Comparison of ENCODE assay signal across 28 mouse cellular contexts in the genomic region with DNA sequence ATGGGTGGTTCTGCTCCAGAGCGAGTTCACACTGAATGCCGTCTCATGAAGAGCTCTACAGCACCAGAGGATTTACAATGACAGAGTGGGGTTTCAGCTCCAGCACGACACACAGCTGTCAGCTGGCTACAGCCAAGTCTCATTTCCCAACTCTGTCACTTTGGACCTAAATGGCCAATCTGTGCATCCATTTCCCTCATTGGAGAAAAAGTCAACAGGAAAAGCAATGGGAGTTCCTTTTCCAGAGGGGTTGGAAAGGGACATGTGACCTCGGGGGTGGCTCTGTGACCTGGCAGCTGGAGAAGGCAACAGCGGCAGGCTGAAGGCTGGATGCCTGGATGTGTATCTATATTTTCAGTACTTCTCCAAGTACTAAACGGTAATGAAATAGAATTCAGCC. TPM values are rescaled to one million over a fixed set of nuclear protein-coding genes. Genes with fewer than 3 reads are reported as not detected.
A peak's percentile ranks its signal among the peaks of the same experiment; 100 is the strongest.
DNase-seq lines count a peak whose midpoint lies in the region; ATAC-seq lines count a peak whose summit lies in the region.
"Had no signal": no experiment of that assay in that cellular context is flagged by ENCODE, and none has a peak within 500 bp of the region (broad histone marks: within the 10 kb centered on the region; RNA-seq: fewer than 3 reads in every experiment).

No protein-coding gene starts in this region.

- peak; percentile 6 to 9 for DNase-seq in heart, postnatal 14 days
- DNase-seq in heart, postnatal 36 days = no peak
- no peak for DNase-seq in liver, embryonic 13.5 days
- no peak for DNase-seq in liver
- DNase-seq in layer of hippocampus, postnatal 25 days (ENCODE audit: extremely low spot score in 1 of 2, low spot score in 1 of 2) = no peak
- DNase-seq: adrenal gland, postnatal 25 days; B cell, adult 2 months; cerebellum, adult 11-12 months; cerebellum, adult 9-11 months; embryo, embryonic 11 days; gastrocnemius, postnatal 25 days; kidney, adult 8-10 months; kidney, postnatal 25 days; retina, postnatal 1 day; right cerebral cortex, postnatal 14 days had no signal

- 0 out of 2 replicates have a peak, but pooled peaks have one; percentile 36 for ATAC-seq in liver, embryonic 13.5 days (ENCODE audit: low read depth)
- ATAC-seq in liver, embryonic 15.5 days (ENCODE audit: insufficient read depth) = peak; percentile 34; the same call in 1 of the 2 replicates
- ATAC-seq in liver, embryonic 16.5 days (ENCODE audit: low read depth) = peak; percentile 56
- ATAC-seq in forebrain, embryonic 12.5 days (ENCODE audit: low FRiP score) = no peak
- ATAC-seq: forebrain, embryonic 15.5 days; hindbrain, embryonic 16.5 days; midbrain, embryonic 15.5 days had no signal

- 73% methylated on average over 6 of the region's 6 CpGs for WGBS in liver, embryonic 13.5 days (ENCODE audit: insufficient replicate concordance)
- WGBS in liver, embryonic 15.5 days (ENCODE audit: insufficient replicate concordance) = 69% methylated on average over 6 of the region's 6 CpGs
- WGBS in liver, embryonic 16.5 days (ENCODE audit: insufficient replicate concordance) = 74% methylated on average over 6 of the region's 6 CpGs
- 91% methylated on average over 6 of the region's 6 CpGs for WGBS in forebrain, embryonic 12.5 days

- H3K27ac ChIP-seq in liver, embryonic 13.5 days = no peak overlapping the region
- no peak overlapping the region for H3K27ac ChIP-seq in liver, embryonic 15.5 days (replicated peaks)
- H3K27ac ChIP-seq in liver, embryonic 16.5 days (ENCODE audit: low read length) = no peak overlapping the region
- H3K27ac ChIP-seq in forebrain, embryonic 12.5 days = no peak overlapping the region
- H3K27ac ChIP-seq: embryonic facial prominence, embryonic 12.5 days; forebrain, embryonic 15.5 days; heart, adult 2 months; layer of hippocampus, adult 2 months; limb, embryonic 15.5 days; midbrain, embryonic 10.5 days; midbrain, embryonic 15.5 days; neural tube, embryonic 15.5 days had no signal

- no peaks in the 10 kb centered on the region; the same call in 1 of the 2 replicates for H3K27me3 ChIP-seq in liver, embryonic 13.5 days
- H3K27me3 ChIP-seq in liver, embryonic 15.5 days = no peaks in the 10 kb centered on the region
- no peaks in the 10 kb centered on the region for H3K27me3 ChIP-seq in liver, embryonic 16.5 days (ENCODE audit: control insufficient read depth, insufficient read depth, low read depth, low read length)
- no peaks in the 10 kb centered on the region for H3K27me3 ChIP-seq in forebrain, embryonic 12.5 days
- H3K27me3 ChIP-seq: embryonic facial prominence, embryonic 12.5 days; forebrain, embryonic 15.5 days; limb, embryonic 15.5 days; midbrain, embryonic 15.5 days; neural tube, embryonic 15.5 days had no signal

- intact Hi-C loops in heart, postnatal 14 days (cut with DNase I) = no loop called here
- intact Hi-C loops in heart, postnatal 36 days (cut with DNase I) = no loop called here

- H3K9ac ChIP-seq in liver, embryonic 13.5 days = no peak overlapping the region
- H3K9ac ChIP-seq in liver, embryonic 15.5 days = no peak overlapping the region
- no peak overlapping the region for H3K9ac ChIP-seq in liver, embryonic 16.5 days (ENCODE audit: low read depth, low read length)
- no peak overlapping the region for H3K9ac ChIP-seq in forebrain, embryonic 12.5 days
- H3K9ac ChIP-seq: embryonic facial prominence, embryonic 12.5 days; forebrain, embryonic 15.5 days; limb, embryonic 15.5 days; midbrain, embryonic 15.5 days; neural tube, embryonic 15.5 days had no signal

- peaks cover 3% of the 10 kb centered on the region for H3K4me1 ChIP-seq in liver, embryonic 13.5 days (replicated peaks)
- no peaks in the 10 kb centered on the region for H3K4me1 ChIP-seq in liver, embryonic 15.5 days (replicated peaks)
- no peaks in the 10 kb centered on the region; the same call in 1 of the 2 replicates for H3K4me1 ChIP-seq in liver, embryonic 16.5 days (ENCODE audit: control insufficient read depth, low read depth, low read length)
- H3K4me1 ChIP-seq in forebrain, embryonic 12.5 days = peaks cover 20% of the 10 kb centered on the region
- H3K4me1 ChIP-seq: limb, embryonic 15.5 days had no signal

- no peaks in the 10 kb centered on the region for H3K9me3 ChIP-seq in liver, embryonic 13.5 days (replicated peaks)
- H3K9me3 ChIP-seq in liver, embryonic 15.5 days (replicated peaks) = no peaks in the 10 kb centered on the region
- no peaks in the 10 kb centered on the region for H3K9me3 ChIP-seq in liver, embryonic 16.5 days (replicated peaks; ENCODE audit: control insufficient read depth, low read length)
- H3K9me3 ChIP-seq in forebrain, embryonic 12.5 days = no peaks in the 10 kb centered on the region
- H3K9me3 ChIP-seq: embryonic facial prominence, embryonic 12.5 days; forebrain, embryonic 15.5 days; limb, embryonic 15.5 days; midbrain, embryonic 10.5 days; midbrain, embryonic 15.5 days; neural tube, embryonic 15.5 days had no signal

- H3K4me2 ChIP-seq in liver, embryonic 13.5 days = no peak overlapping the region
- no peak overlapping the region for H3K4me2 ChIP-seq in liver, embryonic 15.5 days
- no peak overlapping the region for H3K4me2 ChIP-seq in liver, embryonic 16.5 days (ENCODE audit: low read depth, low read length)
- no peak overlapping the region for H3K4me2 ChIP-seq in forebrain, embryonic 12.5 days
- H3K4me2 ChIP-seq: embryonic facial prominence, embryonic 12.5 days; forebrain, embryonic 15.5 days; limb, embryonic 15.5 days; midbrain, embryonic 15.5 days; neural tube, embryonic 15.5 days had no signal

- H3K4me3 ChIP-seq in liver, embryonic 13.5 days (replicated peaks) = no peak overlapping the region
- H3K4me3 ChIP-seq in liver, embryonic 15.5 days (replicated peaks) = no peak overlapping the region
- H3K4me3 ChIP-seq in liver, embryonic 16.5 days (ENCODE audit: low read depth, low read length) = no peak overlapping the region
- no peak overlapping the region for H3K4me3 ChIP-seq in forebrain, embryonic 12.5 days (replicated peaks)
- H3K4me3 ChIP-seq: embryonic facial prominence, embryonic 12.5 days; forebrain, embryonic 15.5 days; heart, adult 2 months; layer of hippocampus, adult 2 months; limb, embryonic 15.5 days; midbrain, embryonic 10.5 days; midbrain, embryonic 15.5 days; neural tube, embryonic 15.5 days had no signal

- peaks cover 38% of the 10 kb centered on the region for H3K36me3 ChIP-seq in liver, embryonic 13.5 days
- peaks cover 18% of the 10 kb centered on the region for H3K36me3 ChIP-seq in liver, embryonic 15.5 days (replicated peaks)
- peaks cover 5% of the 10 kb centered on the region; the same call in 1 of the 2 replicates for H3K36me3 ChIP-seq in liver, embryonic 16.5 days (ENCODE audit: control insufficient read depth, insufficient read depth)
- H3K36me3 ChIP-seq in forebrain, embryonic 12.5 days (replicated peaks) = peaks cover 18% of the 10 kb centered on the region; the same call in 1 of the 2 replicates
- H3K36me3 ChIP-seq: embryonic facial prominence, embryonic 12.5 days; midbrain, embryonic 15.5 days had no signal

RNA-seq across cellular contexts. Expression of gene Tecta, which starts 11.6 kb away (rescaled TPM):
- under 1 TPM; 0.07 to 0.10 TPM for total RNA-seq in heart, postnatal 14 days (2021)
- total RNA-seq in heart, postnatal 36 days (2021) = not detected
- polyA plus RNA-seq in liver, embryonic 13.5 days (2015; fragmentation: Nextera tagmentation; extraction: Ambion mirVana) = 0.06 and 0.08 TPM in 2 replicates
- 0.02 and 0.05 TPM in 2 replicates for polyA plus RNA-seq in liver, embryonic 15.5 days (2015; fragmentation: Nextera tagmentation; extraction: Ambion mirVana)
- polyA plus RNA-seq in liver, embryonic 16.5 days (2015; fragmentation: Nextera tagmentation; extraction: Ambion mirVana) = 0.02 and 0.14 TPM in 2 replicates
- under 1 TPM; 0.44 to 0.94 TPM for total RNA-seq in layer of hippocampus, postnatal 25 days (2021)
- 0.18 TPM in 2 replicates for polyA plus RNA-seq in forebrain, embryonic 12.5 days (2016; fragmentation: Nextera tagmentation; extraction: Ambion mirVana)
- total RNA-seq: megakaryocyte progenitor cell, adult 5-6 weeks had no signal

Comparison
In these comparisons a context has a peak if more than half of its experiments do, and no peak if none do; other contexts are left out.
1. DNase-seq: peak in heart, postnatal 14 days (2 of 2); none in heart, postnatal 36 days (0 of 2), liver, embryonic 13.5 days (single experiment), liver (single experiment) and layer of hippocampus, postnatal 25 days (0 of 2).